Mouse (Mus musculus): ENCODE measurements around the gene Olfr543.

Gene Olfr543

DNA sequence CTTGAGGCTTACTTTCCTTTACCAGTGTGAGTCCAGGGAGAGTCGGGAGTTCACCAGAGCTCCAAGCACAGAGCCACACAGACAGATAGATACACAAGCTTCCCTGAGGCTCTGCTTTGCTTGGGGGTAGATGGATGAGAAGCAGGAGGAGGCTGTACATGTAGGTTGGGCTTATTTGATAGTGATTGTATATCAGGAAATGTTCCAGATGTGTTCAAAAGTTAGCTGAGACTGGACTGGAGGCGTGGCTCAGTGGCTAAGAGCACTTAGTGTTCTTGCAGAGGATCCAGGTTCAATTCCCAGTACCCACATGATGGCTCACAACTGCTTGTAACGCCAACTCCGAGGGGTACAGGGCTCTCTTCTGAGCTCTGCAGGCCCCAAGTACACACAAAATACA is 3.1 kb downstream of the Olfr543 start:
- in situ Hi-C loops (cut with MboI; ENCODE audit: low sequenced_read_pairs), result no loop called here

DNA sequence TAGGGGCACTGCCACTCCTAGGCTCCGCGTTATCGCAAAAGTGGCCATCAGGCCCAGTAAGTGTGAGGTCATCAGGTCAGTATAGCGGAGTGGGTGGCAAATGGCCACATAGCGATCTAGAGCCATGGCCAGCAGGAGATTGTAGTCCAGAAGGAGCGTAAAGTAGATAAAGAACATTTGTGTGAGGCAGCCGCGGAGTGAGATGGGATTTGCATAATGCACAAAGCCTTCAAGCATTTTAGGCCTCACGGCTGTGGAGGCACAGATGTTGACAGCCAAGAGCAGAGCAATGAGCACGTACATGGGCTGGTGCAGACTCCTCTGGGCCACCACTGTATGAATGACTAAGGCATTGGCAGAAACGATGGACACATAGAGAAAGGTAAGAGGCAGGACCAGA is 4.1 kb downstream of the Olfr543 start:
- in situ Hi-C loops (cut with MboI; ENCODE audit: low sequenced_read_pairs), result no loop called here

DNA sequence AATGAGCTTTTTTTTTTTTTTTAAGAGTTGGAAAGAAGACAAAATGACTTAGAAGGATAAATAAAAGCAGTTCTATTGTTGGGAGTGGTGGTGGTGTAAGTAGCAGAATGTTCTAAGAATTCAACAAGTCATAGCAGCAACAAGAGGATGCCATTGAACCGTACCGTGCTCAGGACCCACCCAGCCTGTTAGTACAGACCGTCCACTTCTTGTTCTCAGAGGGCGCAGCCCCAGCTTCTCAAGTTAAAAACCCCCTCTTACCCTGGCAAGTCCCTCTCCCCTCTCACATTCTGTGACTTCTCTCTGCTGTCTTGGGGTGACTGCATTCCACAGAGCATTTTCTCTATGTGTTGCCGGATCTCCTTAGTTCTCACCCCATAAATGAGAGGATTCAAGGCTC is 4.9 kb downstream of the Olfr543 start:
- in situ Hi-C loops (cut with MboI; ENCODE audit: low sequenced_read_pairs), result no loop called here

DNA sequence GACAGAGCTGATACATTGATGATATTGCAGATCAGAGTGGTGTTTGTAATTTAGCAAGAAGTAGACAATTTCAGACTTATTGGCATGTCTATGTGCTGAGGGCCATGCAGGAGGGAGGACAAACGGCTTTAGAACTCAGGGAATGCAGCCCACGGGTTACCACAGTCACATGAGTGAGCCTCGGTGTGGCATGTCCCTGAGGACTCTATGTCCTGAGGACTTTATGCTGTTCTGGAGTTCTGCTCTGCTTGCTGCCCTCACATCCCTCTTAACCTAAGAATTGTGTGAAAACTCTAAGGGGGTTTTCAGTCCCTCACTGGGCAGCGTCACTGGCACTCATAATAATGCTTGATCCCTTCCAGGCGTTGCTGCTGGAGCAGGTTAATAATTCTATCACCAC is 8.8 kb downstream of the Olfr543 start:
- in situ Hi-C loops (cut with MboI; ENCODE audit: low sequenced_read_pairs), result no loop called here

GRCm38 (mm10) chr7:102467566-102467965 is 13.9 kb downstream of the Olfr543 start:
- in situ Hi-C loops (cut with MboI; ENCODE audit: low sequenced_read_pairs), result no loop called here

- in situ Hi-C loops (cut with MboI; ENCODE audit: low sequenced_read_pairs), result no loop called here
These were observed 22.7 kb downstream of the Olfr543 start for GRCm38 (mm10) chr7:102458618-102459380.

- in situ Hi-C loops (cut with MboI; ENCODE audit: low sequenced_read_pairs), result no loop called here
These were observed 35.0 kb downstream of the Olfr543 start for GRCm38 (mm10) chr7:102446438-102446837.

- in situ Hi-C loops (cut with MboI; ENCODE audit: low sequenced_read_pairs), result no loop called here
These were observed 37.2 kb downstream of the Olfr543 start for GRCm38 (mm10) chr7:102444301-102444700.

- in situ Hi-C loops (cut with MboI; ENCODE audit: low sequenced_read_pairs), result no loop called here
These were observed 39.0 kb downstream of the Olfr543 start for GRCm38 (mm10) chr7:102442432-102442831.

GRCm38 (mm10) chr7:102441657-102442391 is 39.7 kb downstream of the Olfr543 start, which contains the start of gene Rrm1:
TSS of gene Rrm1 (plus strand) at chr7:102441695.
- in situ Hi-C loops (cut with MboI; ENCODE audit: low sequenced_read_pairs), result no loop called here

- in situ Hi-C loops (cut with MboI; ENCODE audit: low sequenced_read_pairs), result no loop called here
These were observed 40.4 kb downstream of the Olfr543 start for GRCm38 (mm10) chr7:102440822-102441656.

DNA sequence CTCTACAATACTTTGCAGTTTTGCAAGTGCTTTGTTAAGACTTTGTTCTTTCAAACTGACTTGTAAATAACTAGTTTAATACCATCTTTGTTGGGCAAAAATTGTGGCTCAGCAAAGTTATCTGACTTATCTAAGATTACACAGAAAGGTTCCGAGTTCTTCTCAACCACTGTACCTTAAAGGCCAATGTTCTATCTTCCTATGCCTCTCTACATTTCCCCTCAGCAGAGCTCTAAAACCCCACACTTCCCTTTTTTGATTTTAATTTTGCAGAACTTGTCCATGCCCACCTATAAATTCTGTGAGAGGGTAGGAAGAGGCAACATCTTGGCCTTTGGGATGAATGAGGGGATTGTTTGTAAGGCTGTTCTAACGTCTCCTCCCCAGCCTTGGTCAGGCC is 47.1 kb downstream of the Olfr543 start:
- in situ Hi-C loops (cut with MboI; ENCODE audit: low sequenced_read_pairs), result loop anchor here (5.0 kb wide), 1 partner anchor 182 kb away; no protein-coding TSS in a partner anchor
